Mouse (Mus musculus) heart, adult 2 months (tissue): ENCODE data around the gene Soga1.

Experiments used
- CTCF ChIP-seq: fragments of 200-600 bp; IDR thresholded peaks from 2 replicates; pipeline ENCODE4 v1.8.1; 2022; ENCODE audit warnings: antibody characterized with exemption, mild to moderate bottlenecking, moderate library complexity
- POLR2A ChIP-seq: fragments of 200-500 bp; IDR thresholded peaks from 2 replicates; pipeline ENCODE4 v1.6.1; 2011; ENCODE audit warnings: mild to moderate bottlenecking, low read depth, low read length, control low read depth; ENCODE audit not compliant: insufficient read depth

DNA sequence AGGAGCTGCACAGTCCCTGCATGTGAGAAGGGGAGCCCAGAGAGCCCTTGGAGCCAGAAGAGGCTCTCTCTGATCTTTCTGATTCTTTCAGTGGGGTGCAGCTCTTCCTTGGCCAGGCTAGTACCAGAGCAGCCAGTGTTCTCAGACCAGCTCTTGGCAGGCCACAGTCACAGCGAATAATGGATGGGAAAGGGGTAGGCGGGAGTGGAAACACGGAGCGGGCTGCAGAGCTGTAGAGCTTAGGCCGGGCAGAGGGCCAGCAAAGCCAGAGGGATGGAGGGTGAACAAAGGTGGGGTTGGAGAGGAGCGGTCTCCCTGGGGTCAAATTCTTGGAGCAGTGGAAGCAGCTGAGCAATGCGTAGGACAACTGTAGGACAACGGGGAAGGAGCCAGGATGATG is 13.0 kb upstream of the Soga1 start:
- TF ChIP-seq POLR2A (no peak), CTCF (no peak)
